Mouse (Mus musculus) embryonic fibroblast, embryonic 13.5 days (primary cell): Measurements from ENCODE around the gene Mybpc2. TPM values are rescaled to one million over a fixed set of nuclear protein-coding genes. Genes with fewer than 3 reads are reported as not detected.
A peak's percentile ranks its signal among the peaks of the same experiment; 100 is the strongest.

Experiments
- H3K27ac ChIP-seq: 2 replicates; pipeline ENCODE4 v1.5.1; 2012; ENCODE audit warnings: low read length, control low read depth, inconsistent platforms; ENCODE audit not compliant: insufficient read depth
- H3K4me1 ChIP-seq: 2 replicates; pipeline ENCODE4 v1.6.1; 2011; ENCODE audit warnings: low read length; ENCODE audit not compliant: control insufficient read depth, insufficient read depth
- H3K4me3 ChIP-seq: 2 replicates; pipeline ENCODE4 v1.5.1; 2011; ENCODE audit warnings: mild to moderate bottlenecking, control low read depth, low read length; ENCODE audit not compliant: insufficient read depth
- CTCF ChIP-seq: IDR thresholded peaks from 2 replicates; pipeline ENCODE4 v1.5.1; 2011; ENCODE audit warnings: mild to moderate bottlenecking, control low read depth, low read length, moderate library complexity, borderline replicate concordance; ENCODE audit not compliant: insufficient read depth
- POLR2A ChIP-seq: IDR thresholded peaks from 2 replicates; pipeline ENCODE4 v1.6.1; 2011; ENCODE audit warnings: low read depth, mild to moderate bottlenecking, control low read depth, low read length, moderate library complexity
- polyA plus RNA-seq: library from polyadenylated mRNA; stranded (reverse); fragments of >200 nt; gene quantifications from 2 replicates; pipeline ENCODE4 v1.2.4, GENCODE M21; 2011; ENCODE audit warnings: low read depth; ENCODE audit not compliant: missing spikeins, insufficient read length

Gene Mybpc2
- polyA plus RNA-seq, 1 experiment: not detected

DNA sequence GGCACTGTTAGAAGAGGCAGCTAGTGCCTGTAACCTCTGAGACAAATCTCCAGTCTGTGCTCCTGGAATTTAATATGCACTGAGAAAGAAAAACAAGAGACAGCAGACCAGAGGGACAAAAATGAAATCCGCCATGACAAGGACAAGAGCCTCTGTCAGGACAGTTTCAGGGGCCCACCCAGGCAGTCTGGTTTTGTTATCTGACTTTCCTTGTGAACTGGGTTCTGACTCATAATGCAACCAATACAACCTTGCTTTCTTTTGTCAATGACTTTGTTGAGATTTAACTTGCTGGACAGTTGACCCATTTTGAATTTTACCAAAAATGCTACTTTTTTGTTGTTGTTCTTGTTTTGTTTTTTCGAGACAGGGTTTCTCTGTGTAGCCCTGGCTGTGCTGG lies 33.2 kb upstream of the Mybpc2 start:
- no peak for TF ChIP-seq CTCF
- no peak for TF ChIP-seq POLR2A
- Histone ChIP-seq H3K4me3 (no peak overlapping the region), H3K27ac (no peak overlapping the region), H3K4me1 (no peaks in the 10 kb centered on the region)

DNA sequence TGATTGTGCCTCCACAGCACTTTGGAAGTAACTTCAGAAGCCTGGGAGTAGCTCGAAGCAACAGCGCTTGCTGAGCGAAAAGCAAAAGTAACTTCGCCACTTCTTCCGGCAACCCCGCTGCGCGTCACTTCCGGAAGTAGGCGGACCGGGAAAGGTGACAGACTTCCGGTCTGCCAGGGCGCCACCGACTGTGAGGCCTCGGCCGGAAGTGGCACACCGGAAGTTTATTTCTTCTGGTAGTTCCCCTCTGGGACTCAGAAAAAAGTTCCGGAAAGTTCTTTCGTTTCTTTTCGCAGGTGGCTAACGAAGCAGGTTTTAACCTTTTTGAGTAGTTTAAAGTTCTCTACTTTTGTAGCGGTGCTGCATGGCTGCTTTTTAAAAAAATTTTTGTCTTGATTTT lies 29.4 kb upstream of the Mybpc2 start, which contains the start of gene Nr1h2:
Gene Nr1h2 (minus strand): TSS at position 126 of the 400 bp plus-strand sequence.
- no peak for TF ChIP-seq CTCF
- peak; percentile 59 for TF ChIP-seq POLR2A
- Histone ChIP-seq H3K4me3 (peak within 1 kb of the TSS; percentile 92), H3K4me1 (no peaks in the 10 kb centered on the region)

DNA sequence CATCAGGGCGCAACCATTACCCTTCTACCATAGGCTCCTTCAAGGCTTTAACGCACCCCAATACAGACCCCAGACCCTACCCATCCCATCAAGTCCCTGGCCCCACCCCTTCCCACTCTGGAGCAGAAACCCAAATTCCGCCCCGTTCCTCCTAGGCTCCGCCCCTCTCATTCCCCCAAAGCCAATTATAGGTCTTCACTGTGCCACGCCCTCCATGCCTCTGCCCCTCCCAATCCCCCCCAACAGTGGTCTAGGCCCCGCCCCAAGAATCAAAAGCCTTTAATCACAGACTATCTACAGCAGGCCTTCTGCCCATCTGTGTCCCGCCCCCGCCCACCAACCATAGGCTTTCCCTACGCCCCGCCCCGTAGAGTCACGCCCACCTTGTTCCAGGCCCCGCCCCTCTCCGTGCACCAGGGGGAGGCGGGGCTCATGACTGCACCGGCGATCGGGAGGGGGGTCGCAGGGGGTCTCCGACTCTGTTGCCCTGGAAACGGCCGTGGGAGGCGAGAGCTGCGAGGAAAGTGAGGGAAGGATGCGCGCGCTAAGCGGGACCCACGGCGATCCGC lies 28.8 kb upstream of the Mybpc2 start:
- no peaks in the 10 kb centered on the region for H3K4me1 ChIP-seq
- TF ChIP-seq CTCF: no peak
- TF ChIP-seq POLR2A: no peak
- peak overlapping the region; percentile 91 for H3K27ac ChIP-seq
- peak overlapping the region; percentile 92 for H3K4me3 ChIP-seq

More for the DNA sequence above, 29.4 kb upstream of the Mybpc2 start, which contains the start of gene Nr1h2:
- peak within 1 kb of the TSS; percentile 91 for H3K27ac ChIP-seq

DNA sequence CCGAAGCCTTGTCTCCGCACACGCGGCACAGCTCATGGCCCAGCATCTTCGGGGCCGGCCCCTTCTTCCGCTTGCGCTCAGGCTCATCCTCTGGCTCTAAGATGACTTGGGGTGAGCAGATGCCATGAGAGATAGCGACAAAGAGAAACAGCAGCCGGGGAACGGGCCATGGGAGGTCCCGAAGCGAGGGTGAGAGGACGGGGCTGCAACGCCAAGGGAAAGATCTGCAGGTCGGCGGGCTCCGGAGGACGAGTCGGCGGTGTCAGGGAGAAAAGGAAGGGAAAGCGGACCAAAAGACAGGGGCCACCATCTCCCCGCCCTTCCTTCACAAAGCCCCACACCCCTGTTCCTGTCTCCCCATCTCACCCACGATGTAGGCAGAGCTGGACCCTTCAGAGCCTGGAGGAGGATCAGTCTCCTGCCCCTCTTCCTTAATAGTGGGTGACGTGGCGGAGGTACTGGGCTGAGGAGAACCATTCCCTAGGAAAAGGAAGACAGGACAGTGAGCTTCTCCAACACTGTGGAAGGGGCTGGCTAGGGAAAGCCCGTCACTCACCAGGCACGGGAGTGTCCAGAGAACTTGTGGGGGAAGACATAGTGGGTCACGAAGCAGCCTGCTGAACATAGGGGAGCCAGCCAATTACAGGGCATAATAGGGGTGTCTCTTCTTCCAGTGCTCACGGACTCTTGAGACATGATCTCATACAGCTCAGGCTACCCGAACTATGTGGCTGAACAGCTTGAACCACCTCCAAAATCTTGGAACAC lies 27.9 kb upstream of the Mybpc2 start:
- Histone ChIP-seq H3K4me3 (peak overlapping the region; percentile 92; the same call in 1 of the 2 replicates), H3K27ac (no peak overlapping the region), H3K4me1 (no peaks in the 10 kb centered on the region)
- TF ChIP-seq CTCF (no peak), POLR2A (no peak)

DNA sequence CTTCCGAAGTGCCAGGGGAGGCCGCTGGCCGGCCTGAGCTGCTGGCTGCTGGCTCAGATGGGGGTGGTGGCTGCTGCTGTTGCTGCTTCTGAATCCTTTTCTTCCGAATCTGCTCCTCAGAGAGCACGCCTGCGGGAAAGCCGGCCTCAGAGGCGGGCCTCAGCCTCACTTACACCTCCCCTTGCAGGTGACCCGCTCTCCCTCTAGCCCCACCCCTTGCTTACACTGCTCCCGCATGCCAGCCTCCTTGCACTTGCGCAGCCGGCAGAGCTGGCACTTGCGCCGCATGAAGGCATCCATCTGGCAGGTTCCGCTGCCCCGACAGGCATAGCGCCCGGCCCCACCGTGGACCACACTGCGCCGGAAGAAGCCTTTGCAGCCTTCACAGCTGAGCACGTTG lies 27.3 kb upstream of the Mybpc2 start:
- Histone ChIP-seq H3K27ac (no peak overlapping the region), H3K4me1 (no peaks in the 10 kb centered on the region), H3K4me3 (no peak overlapping the region)
- no peak for TF ChIP-seq POLR2A
- TF ChIP-seq CTCF: no peak

DNA sequence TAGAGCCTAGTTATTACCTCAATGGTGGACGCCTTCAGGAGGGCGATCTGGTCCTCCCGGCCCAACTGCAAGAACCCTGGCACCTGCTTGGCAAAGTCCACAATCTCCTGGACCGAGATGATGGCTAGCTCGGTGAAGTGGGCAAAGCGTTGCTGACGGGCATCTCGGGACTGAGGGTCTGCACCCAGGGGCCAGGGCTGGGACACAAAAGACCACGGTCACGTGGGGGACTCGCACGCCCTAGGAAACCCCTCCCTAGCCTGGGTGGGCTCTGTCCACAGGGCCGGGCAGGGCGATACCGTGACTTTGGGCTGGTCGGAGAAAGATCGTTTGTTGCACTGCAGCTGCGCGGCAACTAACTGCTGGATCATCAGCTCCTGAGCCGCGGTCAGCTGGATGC lies 26.8 kb upstream of the Mybpc2 start:
- TF ChIP-seq POLR2A: no peak
- TF ChIP-seq CTCF: no peak
- Histone ChIP-seq H3K4me1 (no peaks in the 10 kb centered on the region), H3K27ac (no peak overlapping the region), H3K4me3 (no peak overlapping the region)

DNA sequence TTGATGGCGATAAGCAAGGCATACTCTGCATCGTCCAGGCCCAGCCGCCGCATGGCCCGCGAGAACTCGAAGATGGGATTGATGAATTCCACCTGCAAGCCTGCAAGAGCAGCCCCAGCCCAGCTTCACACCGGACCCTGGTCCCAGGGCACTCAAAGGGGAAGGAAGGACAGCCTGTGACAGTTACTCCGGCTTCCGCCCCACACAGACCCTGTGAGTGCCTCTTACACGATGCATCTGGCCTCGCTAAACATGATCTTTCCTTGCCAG lies 25.9 kb upstream of the Mybpc2 start:
- Histone ChIP-seq H3K4me3 (no peak overlapping the region), H3K4me1 (no peaks in the 10 kb centered on the region), H3K27ac (no peak overlapping the region)
- TF ChIP-seq POLR2A (no peak), CTCF (no peak)

DNA sequence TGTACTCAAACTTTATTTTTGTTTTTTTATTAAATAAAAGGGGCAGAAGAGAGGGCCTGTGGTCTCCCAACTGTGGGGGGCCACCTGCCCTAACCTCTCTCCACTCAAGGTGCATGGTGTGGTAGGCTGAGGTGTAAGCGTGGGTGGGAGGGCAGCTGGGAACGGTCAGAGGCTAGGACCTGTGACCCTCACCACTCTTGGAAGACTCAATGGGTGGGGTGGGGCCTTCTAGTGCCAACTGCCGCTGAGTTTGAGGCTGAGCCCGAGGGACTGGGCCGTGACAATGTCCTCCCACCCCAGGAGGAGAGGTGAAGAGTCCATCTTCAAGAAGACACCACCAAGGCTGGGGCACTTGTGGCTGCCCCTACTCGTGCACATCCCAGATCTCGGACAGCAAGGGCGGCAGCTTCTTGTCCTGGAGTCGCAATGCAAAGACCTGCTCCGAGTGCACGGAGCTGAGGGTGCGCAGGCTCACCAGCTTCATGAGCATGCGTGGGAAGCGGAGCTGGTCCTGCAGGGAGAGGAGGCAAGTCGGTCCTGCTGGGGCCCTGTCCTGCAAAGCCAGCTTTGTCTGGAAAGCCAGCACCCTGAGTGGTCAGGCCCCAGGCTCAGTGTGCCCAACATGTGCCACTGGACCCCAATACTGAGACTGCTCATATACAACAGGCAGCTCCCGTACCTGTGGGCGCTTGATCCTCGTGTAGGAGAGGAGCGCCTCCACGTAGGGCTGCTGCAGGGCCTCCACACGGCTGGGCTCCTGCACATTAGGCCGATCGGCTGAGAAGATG lies 25.4 kb upstream of the Mybpc2 start:
- TF ChIP-seq POLR2A (no peak), CTCF (no peak)
- Histone ChIP-seq H3K4me3 (no peak overlapping the region), H3K4me1 (no peaks in the 10 kb centered on the region), H3K27ac (no peak overlapping the region)

DNA sequence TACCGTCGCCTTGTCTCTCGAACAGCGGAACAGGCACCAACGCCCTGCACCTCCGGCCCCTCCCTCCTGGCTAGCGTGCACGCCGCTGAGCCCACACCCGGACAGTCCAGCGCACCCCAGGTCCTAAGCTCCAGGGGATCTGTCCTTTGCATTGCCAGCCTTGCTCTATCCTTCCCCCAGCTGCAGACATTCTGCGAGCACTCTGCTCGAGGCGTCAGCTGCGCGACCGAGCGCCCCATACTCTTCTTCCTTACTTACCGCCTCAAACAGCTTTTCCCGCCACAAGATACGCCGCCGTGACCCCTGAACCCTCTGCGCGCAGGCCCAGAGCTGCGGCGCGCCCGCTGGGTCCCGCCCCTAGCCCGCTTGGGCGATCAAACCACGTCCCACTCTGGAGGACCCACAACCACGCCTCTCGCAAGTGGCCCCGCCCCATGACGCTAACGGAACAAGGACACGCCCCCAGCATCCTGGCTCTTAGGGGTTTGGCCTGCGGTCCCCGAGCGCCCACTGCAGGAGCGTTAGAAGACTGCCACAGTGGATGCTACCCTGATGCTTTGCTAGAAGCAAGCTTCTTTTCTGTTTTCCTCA lies 24.1 kb upstream of the Mybpc2 start, which contains the start of gene Pold1:
Gene Pold1 (minus strand): TSS at position 353 of the 591 bp plus-strand sequence.
- H3K4me1 ChIP-seq: no peaks in the 10 kb centered on the region
- TF ChIP-seq CTCF (peak; percentile 49), POLR2A (peak; percentile 46; the same call in 1 of the 2 replicates)
- peak within 1 kb of the TSS; percentile 9; the same call in 1 of the 2 replicates for H3K27ac ChIP-seq
- peak within 1 kb of the TSS; percentile 65 for H3K4me3 ChIP-seq
